Mouse (Mus musculus): Measurements from ENCODE around the gene Gatad2a.

The Gatad2a gene

GRCm38 (mm10) chr8:69919876-69920662 is 76.1 kb downstream of the Gatad2a start:
- Histone ChIP-seq H3K4me3 (replicated peaks; ENCODE audit: low read length) (peak overlapping the region; percentile 39; the same call in 1 of the 2 replicates), H3K4me1 (replicated peaks; ENCODE audit: low read depth, low read length) (peaks cover 96% of the 10 kb centered on the region), H3K36me3 (ENCODE audit: insufficient read depth, low read length) (peaks cover 87% of the 10 kb centered on the region), H3K27me3 (ENCODE audit: insufficient read depth, low read length) (no peaks in the 10 kb centered on the region), H3K9me3 (ENCODE audit: low read length) (no peaks in the 10 kb centered on the region)
- TF ChIP-seq CTCF (conservative IDR thresholded peaks at IDR 0.05; ENCODE audit: low read length): no peak
- no peak for TF ChIP-seq NANOG (IDR thresholded peaks at IDR 0.05; ENCODE audit: borderline replicate concordance, low read length)
- no peak for TF ChIP-seq POU5F1 (IDR thresholded peaks at IDR 0.05; ENCODE audit: borderline replicate concordance, low read length)

- H3K9me3 ChIP-seq (ENCODE audit: low read length): no peaks in the 10 kb centered on the region
- peaks cover 97% of the 10 kb centered on the region for H3K4me1 ChIP-seq (replicated peaks; ENCODE audit: low read depth, low read length)
- peak; percentile 78 for TF ChIP-seq CTCF (conservative IDR thresholded peaks at IDR 0.05; ENCODE audit: low read length)
- no peak for TF ChIP-seq NANOG (IDR thresholded peaks at IDR 0.05; ENCODE audit: borderline replicate concordance, low read length)
- TF ChIP-seq POU5F1 (IDR thresholded peaks at IDR 0.05; ENCODE audit: borderline replicate concordance, low read length): no peak
- H3K4me3 ChIP-seq (replicated peaks; ENCODE audit: low read length): no peak overlapping the region
- H3K36me3 ChIP-seq (ENCODE audit: insufficient read depth, low read length): peaks cover 89% of the 10 kb centered on the region
- H3K27me3 ChIP-seq (ENCODE audit: insufficient read depth, low read length): no peaks in the 10 kb centered on the region
Observed at GRCm38 (mm10) chr8:69919010-69919409, 77.2 kb downstream of the Gatad2a start.

GRCm38 (mm10) chr8:69918506-69918905 is 77.7 kb downstream of the Gatad2a start:
- Histone ChIP-seq H3K4me1 (replicated peaks; ENCODE audit: low read depth, low read length) (peaks cover 97% of the 10 kb centered on the region), H3K4me3 (replicated peaks; ENCODE audit: low read length) (no peak overlapping the region), H3K36me3 (ENCODE audit: insufficient read depth, low read length) (peaks cover 89% of the 10 kb centered on the region), H3K27me3 (ENCODE audit: insufficient read depth, low read length) (no peaks in the 10 kb centered on the region), H3K9me3 (ENCODE audit: low read length) (no peaks in the 10 kb centered on the region)
- TF ChIP-seq NANOG (IDR thresholded peaks at IDR 0.05; ENCODE audit: borderline replicate concordance, low read length) (no peak), CTCF (conservative IDR thresholded peaks at IDR 0.05; ENCODE audit: low read length) (no peak), POU5F1 (IDR thresholded peaks at IDR 0.05; ENCODE audit: borderline replicate concordance, low read length) (no peak)

GRCm38 (mm10) chr8:69915748-69916147 is 80.4 kb downstream of the Gatad2a start:
- Histone ChIP-seq H3K36me3 (ENCODE audit: insufficient read depth, low read length) (peaks cover 89% of the 10 kb centered on the region), H3K4me3 (replicated peaks; ENCODE audit: low read length) (no peak overlapping the region), H3K27me3 (ENCODE audit: insufficient read depth, low read length) (no peaks in the 10 kb centered on the region)

DNA sequence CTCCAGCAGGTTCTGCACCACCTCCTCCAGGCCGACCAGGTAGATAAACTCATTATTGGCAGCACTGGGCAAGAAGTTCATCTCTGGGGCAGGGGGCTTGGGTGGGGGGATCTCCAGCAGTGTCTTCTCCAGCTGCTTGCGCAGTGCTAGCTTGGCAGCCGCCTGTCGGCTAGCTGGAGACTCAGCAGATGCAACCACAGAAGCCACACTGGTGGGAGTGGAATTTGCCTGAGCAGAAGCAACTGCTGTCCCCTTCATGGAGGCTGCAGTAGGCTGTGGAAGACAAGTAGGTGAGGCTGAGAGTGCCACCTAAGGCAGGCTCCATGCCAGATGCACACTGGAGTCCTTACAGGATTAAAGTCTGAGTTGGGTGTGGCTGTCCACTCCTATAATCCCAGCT is 81.7 kb downstream of the Gatad2a start:
- no peaks in the 10 kb centered on the region for H3K9me3 ChIP-seq (ENCODE audit: low read length)
- TF ChIP-seq POU5F1 (IDR thresholded peaks at IDR 0.05; ENCODE audit: borderline replicate concordance, low read length) (no peak), NANOG (IDR thresholded peaks at IDR 0.05; ENCODE audit: borderline replicate concordance, low read length) (no peak), CTCF (conservative IDR thresholded peaks at IDR 0.05; ENCODE audit: low read length) (no peak)

More at GRCm38 (mm10) chr8:69915748-69916147, 80.4 kb downstream of the Gatad2a start:
- Histone ChIP-seq H3K9me3 (ENCODE audit: low read length) (no peaks in the 10 kb centered on the region), H3K4me1 (replicated peaks; ENCODE audit: low read depth, low read length) (peaks cover 85% of the 10 kb centered on the region)
- TF ChIP-seq CTCF (conservative IDR thresholded peaks at IDR 0.05; ENCODE audit: low read length) (peak; percentile 3; the same call in 1 of the 2 replicates), NANOG (IDR thresholded peaks at IDR 0.05; ENCODE audit: borderline replicate concordance, low read length) (no peak)

GRCm38 (mm10) chr8:69912478-69913074 is 83.6 kb downstream of the Gatad2a start:
- Histone ChIP-seq H3K4me1 (replicated peaks; ENCODE audit: low read depth, low read length) (peaks cover 70% of the 10 kb centered on the region), H3K9me3 (ENCODE audit: low read length) (no peaks in the 10 kb centered on the region), H3K4me3 (replicated peaks; ENCODE audit: low read length) (no peak overlapping the region), H3K27me3 (ENCODE audit: insufficient read depth, low read length) (no peaks in the 10 kb centered on the region), H3K36me3 (ENCODE audit: insufficient read depth, low read length) (peaks cover 100% of the 10 kb centered on the region)
- TF ChIP-seq POU5F1 (IDR thresholded peaks at IDR 0.05; ENCODE audit: borderline replicate concordance, low read length) (no peak), CTCF (conservative IDR thresholded peaks at IDR 0.05; ENCODE audit: low read length) (no peak), NANOG (IDR thresholded peaks at IDR 0.05; ENCODE audit: borderline replicate concordance, low read length) (no peak)

More for the DNA sequence above, 81.7 kb downstream of the Gatad2a start:
- Histone ChIP-seq H3K4me3 (replicated peaks; ENCODE audit: low read length) (no peak overlapping the region), H3K36me3 (ENCODE audit: insufficient read depth, low read length) (peaks cover 99% of the 10 kb centered on the region), H3K27me3 (ENCODE audit: insufficient read depth, low read length) (no peaks in the 10 kb centered on the region), H3K4me1 (replicated peaks; ENCODE audit: low read depth, low read length) (peaks cover 76% of the 10 kb centered on the region)

- no peaks in the 10 kb centered on the region for H3K9me3 ChIP-seq (ENCODE audit: low read length)
- H3K4me3 ChIP-seq (replicated peaks; ENCODE audit: low read length): no peak overlapping the region
- peaks cover 67% of the 10 kb centered on the region for H3K4me1 ChIP-seq (replicated peaks; ENCODE audit: low read depth, low read length)
- peaks cover 100% of the 10 kb centered on the region for H3K36me3 ChIP-seq (ENCODE audit: insufficient read depth, low read length)
- TF ChIP-seq POU5F1 (IDR thresholded peaks at IDR 0.05; ENCODE audit: borderline replicate concordance, low read length) (no peak), CTCF (conservative IDR thresholded peaks at IDR 0.05; ENCODE audit: low read length) (no peak), NANOG (IDR thresholded peaks at IDR 0.05; ENCODE audit: borderline replicate concordance, low read length) (no peak)
- H3K27me3 ChIP-seq (ENCODE audit: insufficient read depth, low read length): no peaks in the 10 kb centered on the region
Observed at GRCm38 (mm10) chr8:69911917-69912316, 84.3 kb downstream of the Gatad2a start.

GRCm38 (mm10) chr8:69907106-69907505 is 89.1 kb downstream of the Gatad2a start:
- TF ChIP-seq NANOG (IDR thresholded peaks at IDR 0.05; ENCODE audit: borderline replicate concordance, low read length) (no peak), POU5F1 (IDR thresholded peaks at IDR 0.05; ENCODE audit: borderline replicate concordance, low read length) (no peak), CTCF (conservative IDR thresholded peaks at IDR 0.05; ENCODE audit: low read length) (no peak)
- Histone ChIP-seq H3K36me3 (ENCODE audit: insufficient read depth, low read length) (peaks cover 61% of the 10 kb centered on the region), H3K4me1 (replicated peaks; ENCODE audit: low read depth, low read length) (peaks cover 58% of the 10 kb centered on the region), H3K4me3 (replicated peaks; ENCODE audit: low read length) (no peak overlapping the region), H3K9me3 (ENCODE audit: low read length) (no peaks in the 10 kb centered on the region), H3K27me3 (ENCODE audit: insufficient read depth, low read length) (no peaks in the 10 kb centered on the region)
